Mouse (Mus musculus) thymus, adult 2 months (tissue): ENCODE data around the gene Ror1.

Source experiments
- CTCF ChIP-seq: fragments of 200-500 bp; IDR thresholded peaks from 2 replicates; pipeline ENCODE4 v1.5.1; 2012; ENCODE audit warnings: mild to moderate bottlenecking, control low read depth, low read length, moderate library complexity, borderline replicate concordance; ENCODE audit not compliant: control insufficient read depth, poor library complexity, insufficient read depth; ENCODE audit errors: extremely low read depth
- POLR2A ChIP-seq: fragments of 200-500 bp; IDR thresholded peaks from 2 replicates; pipeline ENCODE4 v1.6.1; 2012; ENCODE audit warnings: mild to moderate bottlenecking, low read length, control low read depth, moderate library complexity; ENCODE audit not compliant: control insufficient read depth, poor library complexity, insufficient read depth; ENCODE audit errors: extremely low read depth

GRCm38 (mm10) chr4:100160156-100160555, 64.6 kb downstream of the Ror1 start:
- TF ChIP-seq CTCF (no peak), POLR2A (no peak)
